Mouse (Mus musculus) limb, embryonic 14.5 days (tissue): ENCODE measurements around the gene Ucp2. TPM values are rescaled to one million over a fixed set of nuclear protein-coding genes. Genes with fewer than 3 reads are reported as not detected.

Source experiments
- ATAC-seq: fragments of 200-750 bp; cut with Nextera tagmentation; 2 replicates; pipeline ENCODE4 v1.8.0; 2017; ENCODE audit warnings: low read depth, moderate number of reproducible peaks, moderate TSS enrichment; ENCODE audit not compliant: low FRiP score
- DNase-seq: peaks from one replicate; pipeline ENCODE4 v3.0.0-alpha.2; 2015; ENCODE audit warnings: low spot score
- H3K27ac ChIP-seq: fragments of 300-500 bp; sonication (generic); replicated peaks from 2 replicates; pipeline ENCODE4 v1.5.1; 2014; ENCODE audit warnings: low read depth, mild to moderate bottlenecking, low read length, moderate library complexity, mixed read lengths
- H3K27me3 ChIP-seq: fragments of 300-500 bp; sonication (generic); 2 replicates; pipeline ENCODE4 v1.6.1; 2014; ENCODE audit warnings: low read length, mixed read lengths; ENCODE audit not compliant: control insufficient read depth, insufficient read depth
- H3K36me3 ChIP-seq: fragments of 300-500 bp; sonication (generic); 2 replicates; pipeline ENCODE4 v1.6.1; 2014; ENCODE audit warnings: mild to moderate bottlenecking, low read length, moderate library complexity, mixed read lengths; ENCODE audit not compliant: control insufficient read depth, insufficient read depth
- H3K4me1 ChIP-seq: fragments of 300-500 bp; sonication (generic); 2 replicates; pipeline ENCODE4 v1.6.1; 2014; ENCODE audit warnings: antibody characterized with exemption, low read length, mixed read lengths; ENCODE audit not compliant: control insufficient read depth, insufficient read depth
- H3K4me2 ChIP-seq: fragments of 300-500 bp; sonication (generic); replicated peaks from 2 replicates; pipeline ENCODE4 v1.6.1; 2014; ENCODE audit warnings: low read depth, mild to moderate bottlenecking, low read length, moderate library complexity; ENCODE audit not compliant: severe bottlenecking
- H3K4me3 ChIP-seq: fragments of 300-500 bp; sonication (generic); replicated peaks from 2 replicates; pipeline ENCODE4 v1.5.1; 2014; ENCODE audit warnings: low read length
- H3K9ac ChIP-seq: fragments of 300-500 bp; sonication (generic); 2 replicates; pipeline ENCODE4 v1.6.1; 2014; ENCODE audit warnings: mild to moderate bottlenecking, low read depth, low read length, moderate library complexity; ENCODE audit not compliant: severe bottlenecking
- H3K9me3 ChIP-seq: fragments of 300-500 bp; sonication (generic); 2 replicates; pipeline ENCODE4 v1.6.1; 2016; ENCODE audit warnings: low read length; ENCODE audit not compliant: control insufficient read depth
- POLR2A ChIP-seq: fragments of 200-500 bp; IDR thresholded peaks from 2 replicates; pipeline ENCODE4 v1.8.0; 2012; ENCODE audit warnings: inconsistent platforms, mild to moderate bottlenecking, moderate library complexity, borderline replicate concordance; ENCODE audit not compliant: insufficient read depth, insufficient read length; ENCODE audit errors: extremely low read depth
- WGBS: fragments of 180-500 bp; shearing (Covaris S2); extraction: QIAGEN DNeasy Blood & Tissue Kit; methylation state at CpG from one replicate; pipeline ENCODE4 v1.1.7; 2014; 5-methylcytosine and 5-hydroxymethylcytosine counted together
- polyA plus RNA-seq, 2 experiments: library from polyadenylated mRNA; depleted of rRNA in 1 of 2; stranded (reverse) in 1 of 2; unstranded in 1 of 2; fragments of >200 nt; fragmentation: Nextera tagmentation in 1 of 2; extraction: Ambion mirVana in 1 of 2; gene quantifications; 2 replicates each; pipeline versions ENCODE4 v1.2.1 to v1.2.3; 2012 to 2014

Gene Ucp2
- polyA plus RNA-seq, 2 experiments, result 104 to 152 TPM

- Histone ChIP-seq H3K4me1 (peaks cover 27% of the 10 kb centered on the region), H3K36me3 (peaks cover 17% of the 10 kb centered on the region), H3K27ac (0 out of 2 replicates have a peak overlapping the region, but pooled peaks have one; percentile 34), H3K4me3 (peak overlapping the region; percentile 44; the same call in 1 of the 2 replicates), H3K27me3 (no peaks in the 10 kb centered on the region), H3K4me2 (peak overlapping the region; percentile 95; the same call in 1 of the 2 replicates), H3K9ac (0 out of 2 replicates have a peak overlapping the region, but pooled peaks have one; percentile 22), H3K9me3 (no peaks in the 10 kb centered on the region)
- ATAC-seq (no peak), DNase-seq (no peak)
- 73% methylated on average over 6 of the region's 6 CpGs for WGBS
- TF ChIP-seq POLR2A, result no peak
These were observed 3.2 kb downstream of the Ucp2 start for GRCm38 (mm10) chr7:100496371-100496770.

DNA sequence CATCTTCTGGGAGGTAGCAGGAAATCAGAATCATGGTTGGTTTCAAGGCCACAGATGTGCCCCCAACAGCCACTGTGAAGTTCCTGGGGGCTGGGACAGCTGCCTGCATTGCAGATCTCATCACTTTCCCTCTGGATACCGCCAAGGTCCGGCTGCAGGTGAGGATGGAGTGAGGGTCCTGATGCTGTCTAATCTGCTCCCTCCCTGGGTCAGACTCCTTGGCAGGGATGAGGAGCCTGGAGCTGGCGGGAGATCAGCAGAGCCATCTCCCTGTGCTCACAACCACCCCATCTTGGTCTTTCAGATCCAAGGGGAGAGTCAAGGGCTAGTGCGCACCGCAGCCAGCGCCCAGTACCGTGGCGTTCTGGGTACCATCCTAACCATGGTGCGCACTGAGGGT is 3.7 kb downstream of the Ucp2 start:
- ATAC-seq (no peak), DNase-seq (no peak)
- peaks cover 27% of the 10 kb centered on the region for H3K4me1 ChIP-seq
- no peaks in the 10 kb centered on the region for H3K27me3 ChIP-seq
- no peak overlapping the region for H3K4me2 ChIP-seq
- H3K9ac ChIP-seq, result no peak overlapping the region
- no peak overlapping the region for H3K27ac ChIP-seq
- WGBS, result 96% methylated on average over 9 of the region's 9 CpGs
- peaks cover 17% of the 10 kb centered on the region for H3K36me3 ChIP-seq
- no peak for TF ChIP-seq POLR2A
- H3K4me3 ChIP-seq, result no peak overlapping the region
- H3K9me3 ChIP-seq, result no peaks in the 10 kb centered on the region

DNA sequence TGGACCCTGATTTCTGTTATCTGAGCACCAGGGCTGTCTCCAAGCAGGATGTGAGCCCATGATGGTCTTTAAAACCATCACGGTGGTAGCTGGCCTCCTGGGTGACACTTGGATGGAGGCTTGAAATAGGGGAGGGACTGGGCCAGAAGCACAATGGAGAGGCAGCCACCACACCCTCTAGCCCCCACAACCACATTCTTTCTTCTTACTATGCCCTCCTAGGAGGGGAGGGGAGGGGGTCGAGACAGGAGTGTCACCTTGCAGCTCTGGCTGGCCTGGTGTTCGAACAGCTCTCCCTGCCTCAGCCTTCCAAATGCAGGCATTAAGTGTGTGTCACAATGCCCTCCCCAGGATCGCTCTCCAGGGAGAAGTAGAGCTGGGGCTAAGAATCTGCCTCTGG is 4.3 kb downstream of the Ucp2 start:
- H3K27ac ChIP-seq, result no peak overlapping the region
- H3K4me2 ChIP-seq, result no peak overlapping the region
- no peak for ATAC-seq
- no peaks in the 10 kb centered on the region for H3K27me3 ChIP-seq
- TF ChIP-seq POLR2A, result no peak
- peaks cover 24% of the 10 kb centered on the region for H3K4me1 ChIP-seq
- DNase-seq, result no peak
- no peaks in the 10 kb centered on the region for H3K9me3 ChIP-seq
- H3K4me3 ChIP-seq, result no peak overlapping the region
- 72% methylated on average over 4 of the region's 4 CpGs for WGBS
- H3K36me3 ChIP-seq, result peaks cover 17% of the 10 kb centered on the region
- H3K9ac ChIP-seq, result no peak overlapping the region

DNA sequence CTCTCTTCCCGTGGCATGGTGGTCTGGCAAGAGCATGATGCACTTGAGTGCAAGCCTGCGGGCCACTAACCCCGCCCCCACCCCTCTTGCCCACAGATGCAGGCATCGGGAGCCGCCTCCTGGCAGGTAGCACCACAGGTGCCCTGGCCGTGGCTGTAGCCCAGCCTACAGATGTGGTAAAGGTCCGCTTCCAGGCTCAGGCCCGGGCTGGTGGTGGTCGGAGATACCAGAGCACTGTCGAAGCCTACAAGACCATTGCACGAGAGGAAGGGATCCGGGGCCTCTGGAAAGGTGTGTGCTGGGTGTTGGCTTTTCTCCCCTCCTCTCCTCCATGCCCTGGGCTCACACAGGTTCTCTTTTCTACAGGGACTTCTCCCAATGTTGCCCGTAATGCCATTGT is 4.8 kb downstream of the Ucp2 start:
- 95% methylated on average over 11 of the region's 13 CpGs for WGBS
- H3K4me1 ChIP-seq, result peaks cover 20% of the 10 kb centered on the region
- no peak overlapping the region for H3K4me3 ChIP-seq
- DNase-seq (no peak), ATAC-seq (no peak)
- H3K27me3 ChIP-seq, result no peaks in the 10 kb centered on the region
- no peak overlapping the region for H3K27ac ChIP-seq
- H3K9me3 ChIP-seq, result no peaks in the 10 kb centered on the region
- no peak overlapping the region for H3K9ac ChIP-seq
- peaks cover 17% of the 10 kb centered on the region for H3K36me3 ChIP-seq
- H3K4me2 ChIP-seq, result no peak overlapping the region
- no peak for TF ChIP-seq POLR2A

DNA sequence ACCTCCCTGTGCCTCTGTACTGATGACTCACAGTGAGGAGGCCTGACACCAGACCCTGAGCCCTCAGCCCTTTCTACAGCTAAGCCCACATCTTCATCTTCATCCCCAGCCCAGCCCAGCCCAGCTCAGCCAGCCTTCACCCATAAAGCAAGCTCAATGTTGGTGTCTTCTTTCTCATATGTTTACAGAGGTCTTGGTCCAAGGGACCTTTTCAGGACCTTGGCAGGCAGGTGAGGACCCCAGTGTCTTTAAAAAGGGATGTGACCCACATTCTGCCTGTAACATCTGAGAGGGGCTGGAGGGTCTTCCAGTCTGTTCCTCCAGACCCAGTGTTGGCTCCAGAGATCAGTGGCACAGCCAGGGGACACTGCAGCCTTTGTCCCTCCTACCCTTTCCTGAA is 6.3 kb downstream of the Ucp2 start:
- H3K4me3 ChIP-seq, result no peak overlapping the region
- no peaks in the 10 kb centered on the region for H3K27me3 ChIP-seq
- H3K36me3 ChIP-seq, result peaks cover 17% of the 10 kb centered on the region
- no peak for TF ChIP-seq POLR2A
- no peak overlapping the region for H3K27ac ChIP-seq
- no peaks in the 10 kb centered on the region for H3K9me3 ChIP-seq
- H3K9ac ChIP-seq, result no peak overlapping the region
- peaks cover 16% of the 10 kb centered on the region for H3K4me1 ChIP-seq
- no peak overlapping the region for H3K4me2 ChIP-seq
- DNase-seq, result no peak
- ATAC-seq, result no peak
